Comparison of ENCODE assay signal across 10 mouse cellular contexts in genomic region chr2:33658602-33659287, GRCm38 (mm10). TPM values are rescaled to one million over a fixed set of nuclear protein-coding genes. Genes with fewer than 3 reads are reported as not detected.
DNase-seq lines count a peak whose midpoint lies in the region; ATAC-seq and TF ChIP-seq lines count a peak whose summit lies in the region.
"Had no signal": no experiment of that assay in that cellular context is flagged by ENCODE, and none has a peak within 500 bp of the region (broad histone marks: within the 10 kb centered on the region; RNA-seq: fewer than 3 reads in every experiment).

No protein-coding gene starts in this region.

- TF ChIP-seq CTCF in intestine, postnatal 0 days (IDR thresholded peaks at IDR 0.05; ENCODE audit: low read depth): no peak

- no peaks in the 10 kb centered on the region for H3K27me3 ChIP-seq in kidney, embryonic 15.5 days
- no peaks in the 10 kb centered on the region for H3K27me3 ChIP-seq in embryonic facial prominence, embryonic 14.5 days (replicated peaks; ENCODE audit: control insufficient read depth, insufficient read depth, low read length)
- no peaks in the 10 kb centered on the region for H3K27me3 ChIP-seq in intestine, postnatal 0 days (replicated peaks; ENCODE audit: control insufficient read depth, insufficient read depth, low read length)
- H3K27me3 ChIP-seq in neural tube, embryonic 13.5 days: no peaks in the 10 kb centered on the region

- ATAC-seq in kidney, embryonic 15.5 days (replicated peaks; ENCODE audit: low FRiP score): no peak
- no peak for ATAC-seq in embryonic facial prominence, embryonic 14.5 days (ENCODE audit: low read depth)
- ATAC-seq in intestine, postnatal 0 days: no peak
- ATAC-seq in neural tube, embryonic 13.5 days (ENCODE audit: low read depth): no peak
- ATAC-seq in erythroblast, adult 5-6 weeks (replicated peaks; ENCODE audit: low FRiP score, poor library complexity, severe bottlenecking): no peak

- 46% methylated on average over 12 of the region's 12 CpGs for WGBS in kidney, embryonic 15.5 days
- WGBS in embryonic facial prominence, embryonic 14.5 days: 44% methylated on average over 12 of the region's 12 CpGs
- WGBS in intestine, postnatal 0 days: 39% methylated on average over 12 of the region's 12 CpGs
- WGBS in neural tube, embryonic 13.5 days: 43% methylated on average over 12 of the region's 12 CpGs

- no peaks in the 10 kb centered on the region for H3K9me3 ChIP-seq in kidney, embryonic 15.5 days (replicated peaks)
- H3K9me3 ChIP-seq in embryonic facial prominence, embryonic 14.5 days (ENCODE audit: control insufficient read depth, low read length): no peaks in the 10 kb centered on the region
- no peaks in the 10 kb centered on the region for H3K9me3 ChIP-seq in intestine, postnatal 0 days (ENCODE audit: control insufficient read depth)
- H3K9me3 ChIP-seq in neural tube, embryonic 13.5 days: no peaks in the 10 kb centered on the region
- H3K9me3 ChIP-seq: megakaryocyte, embryonic 14.5 days had no signal

- H3K36me3 ChIP-seq in kidney, embryonic 15.5 days: no peaks in the 10 kb centered on the region
- no peaks in the 10 kb centered on the region for H3K36me3 ChIP-seq in embryonic facial prominence, embryonic 14.5 days (ENCODE audit: control insufficient read depth, insufficient read depth, low read length)
- no peaks in the 10 kb centered on the region for H3K36me3 ChIP-seq in intestine, postnatal 0 days (ENCODE audit: control insufficient read depth, insufficient read depth)
- no peaks in the 10 kb centered on the region for H3K36me3 ChIP-seq in neural tube, embryonic 13.5 days

- H3K27ac ChIP-seq in kidney, embryonic 15.5 days: no peak overlapping the region
- no peak overlapping the region for H3K27ac ChIP-seq in embryonic facial prominence, embryonic 14.5 days (replicated peaks; ENCODE audit: low read depth, low read length)
- no peak overlapping the region for H3K27ac ChIP-seq in intestine, postnatal 0 days (ENCODE audit: low read depth, low read length)
- H3K27ac ChIP-seq in neural tube, embryonic 13.5 days (replicated peaks): no peak overlapping the region

- peaks cover 5% of the 10 kb centered on the region for H3K4me1 ChIP-seq in kidney, embryonic 15.5 days
- H3K4me1 ChIP-seq in embryonic facial prominence, embryonic 14.5 days (ENCODE audit: control insufficient read depth, insufficient read depth, low read length): no peaks in the 10 kb centered on the region
- no peaks in the 10 kb centered on the region for H3K4me1 ChIP-seq in intestine, postnatal 0 days (replicated peaks; ENCODE audit: control insufficient read depth, insufficient read depth, low read length)
- peaks cover 6% of the 10 kb centered on the region; the same call in 1 of the 2 replicates for H3K4me1 ChIP-seq in neural tube, embryonic 13.5 days (replicated peaks)

- H3K4me3 ChIP-seq in kidney, embryonic 15.5 days (replicated peaks): peak overlapping the region; percentile 23
- peak overlapping the region; percentile 22 for H3K4me3 ChIP-seq in embryonic facial prominence, embryonic 14.5 days (ENCODE audit: low read depth, low read length)
- no peak overlapping the region for H3K4me3 ChIP-seq in intestine, postnatal 0 days (ENCODE audit: low read depth, low read length)
- H3K4me3 ChIP-seq in neural tube, embryonic 13.5 days: peak overlapping the region; percentile 17
- H3K4me3 ChIP-seq: megakaryocyte, embryonic 14.5 days had no signal

- DNase-seq in kidney, postnatal 14 days: no peak
- DNase-seq in embryonic facial prominence, embryonic 14.5 days (ENCODE audit: low spot score): no peak
- no peak for DNase-seq in testis, postnatal 14 days (ENCODE audit: low spot score)
- no peak for DNase-seq in frontal cortex, postnatal 25 days (ENCODE audit: low spot score in 2 of 2)
- DNase-seq: kidney, adult 18-20 months had no signal

- H3K4me2 ChIP-seq in kidney, embryonic 15.5 days: peak overlapping the region; percentile 53
- H3K4me2 ChIP-seq in embryonic facial prominence, embryonic 14.5 days (ENCODE audit: low read depth, low read length): peak overlapping the region; percentile 48
- H3K4me2 ChIP-seq in intestine, postnatal 0 days (replicated peaks; ENCODE audit: low read depth): peak overlapping the region; percentile 46
- peak overlapping the region; percentile 41 for H3K4me2 ChIP-seq in neural tube, embryonic 13.5 days

- H3K9ac ChIP-seq in kidney, embryonic 15.5 days: no peak overlapping the region
- no peak overlapping the region for H3K9ac ChIP-seq in embryonic facial prominence, embryonic 14.5 days (ENCODE audit: low read depth, low read length)
- no peak overlapping the region for H3K9ac ChIP-seq in intestine, postnatal 0 days (ENCODE audit: low read depth, low read length)
- 0 out of 2 replicates have a peak overlapping the region, but pooled peaks have one; percentile 17 for H3K9ac ChIP-seq in neural tube, embryonic 13.5 days

RNA-seq across cellular contexts. Expression of gene Lmx1b, which starts 18.4 kb away (rescaled TPM):
- 1.1 and 1.2 TPM in 2 replicates for polyA plus RNA-seq in kidney, embryonic 15.5 days (2015; fragmentation: Nextera tagmentation; extraction: Ambion mirVana)
- polyA plus RNA-seq in embryonic facial prominence, embryonic 14.5 days (2014; fragmentation: Nextera tagmentation; extraction: Ambion mirVana): 0.43 and 0.85 TPM in 2 replicates
- polyA plus RNA-seq in intestine, postnatal 0 days (2015; fragmentation: Nextera tagmentation; extraction: Ambion mirVana): not detected in 2 replicates
- polyA plus RNA-seq in neural tube, embryonic 13.5 days (2015; fragmentation: Nextera tagmentation; extraction: Ambion mirVana): 9.1 and 11.1 TPM in 2 replicates
- not detected in 2 replicates for total RNA-seq in erythroblast, adult 5-6 weeks (2015; ENCODE audit: low replicate concordance)
- not detected in 2 replicates for total RNA-seq in erythroblast, adult 5-6 weeks (2017; ENCODE audit: low replicate concordance)
